Mouse (Mus musculus) hindbrain, embryonic 14.5 days (tissue): ENCODE measurements at regions not wholly inside any gene's neighbourhood (a gene's known extent, or its start where the extent isn't known, plus 50 kb on each side); places are given as distances from the start of the nearest gene placed in this dataset.

Experiments
- ATAC-seq: fragments of 200-750 bp; cut with Nextera tagmentation; 2 replicates; pipeline ENCODE4 v1.8.0; 2017; ENCODE audit warnings: moderate number of reproducible peaks, mild to moderate bottlenecking, moderate TSS enrichment, moderate library complexity; ENCODE audit not compliant: low FRiP score
- DNase-seq: peaks from one replicate; pipeline ENCODE4 v3.0.0-alpha.2; 2015; ENCODE audit warnings: low spot score
- H3K27ac ChIP-seq: fragments of 300-500 bp; sonication (generic); 2 replicates; pipeline ENCODE4 v1.5.1; 2014; ENCODE audit warnings: mild to moderate bottlenecking, moderate library complexity
- H3K27me3 ChIP-seq: fragments of 300-500 bp; sonication (generic); 2 replicates; pipeline ENCODE4 v1.6.1; 2014; ENCODE audit warnings: mild to moderate bottlenecking, low read length, mixed read lengths; ENCODE audit not compliant: control insufficient read depth, insufficient read depth
- H3K36me3 ChIP-seq: fragments of 300-500 bp; sonication (generic); replicated peaks from 2 replicates; pipeline ENCODE4 v1.6.1; 2014; ENCODE audit not compliant: control insufficient read depth, insufficient read depth
- H3K4me1 ChIP-seq: fragments of 300-500 bp; sonication (generic); replicated peaks from 2 replicates; pipeline ENCODE4 v1.6.1; 2014; ENCODE audit warnings: antibody characterized with exemption, low read length, mixed read lengths; ENCODE audit not compliant: control insufficient read depth, insufficient read depth
- H3K4me2 ChIP-seq: fragments of 300-500 bp; sonication (generic); replicated peaks from 2 replicates; pipeline ENCODE4 v1.6.1; 2014; ENCODE audit warnings: mild to moderate bottlenecking, moderate library complexity
- H3K4me3 ChIP-seq: fragments of 300-500 bp; sonication (generic); replicated peaks from 2 replicates; pipeline ENCODE4 v1.5.1; 2014; ENCODE audit warnings: mild to moderate bottlenecking, low read length
- H3K9ac ChIP-seq: fragments of 300-500 bp; sonication (generic); 2 replicates; pipeline ENCODE4 v1.6.1; 2014
- H3K9me3 ChIP-seq: fragments of 300-500 bp; sonication (generic); 2 replicates; pipeline ENCODE4 v1.6.1; 2016; ENCODE audit warnings: low read length; ENCODE audit not compliant: control insufficient read depth
- WGBS: fragments of 180-500 bp; shearing (Covaris S2); extraction: QIAGEN DNeasy Blood & Tissue Kit; methylation state at CpG from one replicate; pipeline ENCODE4 v1.1.7; 2014; 5-methylcytosine and 5-hydroxymethylcytosine counted together

- WGBS = 95% methylated on average over 1 of the region's 1 CpGs
- Histone ChIP-seq H3K4me1 (no peaks in the 10 kb centered on the region), H3K27me3 (no peaks in the 10 kb centered on the region), H3K4me3 (no peak overlapping the region), H3K9ac (no peak overlapping the region), H3K4me2 (no peak overlapping the region), H3K36me3 (no peaks in the 10 kb centered on the region), H3K27ac (no peak overlapping the region), H3K9me3 (no peaks in the 10 kb centered on the region)
- no peak for ATAC-seq
- no peak for DNase-seq
Observed at GRCm38 (mm10) chr13:90749741-90750140, 155.4 kb downstream of the Atp6ap1l start.

- H3K27me3 ChIP-seq = no peaks in the 10 kb centered on the region
- H3K4me2 ChIP-seq = no peak overlapping the region
- H3K9ac ChIP-seq = no peak overlapping the region
- 39% methylated on average over 1 of the region's 1 CpGs for WGBS
- no peaks in the 10 kb centered on the region for H3K4me1 ChIP-seq
- H3K27ac ChIP-seq = no peak overlapping the region
- no peak for ATAC-seq
- H3K9me3 ChIP-seq = no peaks in the 10 kb centered on the region
- H3K4me3 ChIP-seq = no peak overlapping the region
- DNase-seq = no peak
- no peaks in the 10 kb centered on the region for H3K36me3 ChIP-seq
Observed at GRCm38 (mm10) chr13:90745063-90745462, 160.1 kb downstream of the Atp6ap1l start.

- H3K27me3 ChIP-seq = no peaks in the 10 kb centered on the region
- no peak for DNase-seq
- no peaks in the 10 kb centered on the region for H3K9me3 ChIP-seq
- H3K4me1 ChIP-seq = no peaks in the 10 kb centered on the region
- no peak overlapping the region for H3K9ac ChIP-seq
- no peaks in the 10 kb centered on the region for H3K36me3 ChIP-seq
- H3K4me3 ChIP-seq = no peak overlapping the region
- H3K27ac ChIP-seq = no peak overlapping the region
- WGBS = 61% methylated on average over 4 of the region's 4 CpGs
- peak; percentile 71; the same call in 1 of the 2 replicates for ATAC-seq
- H3K4me2 ChIP-seq = no peak overlapping the region
Observed at GRCm38 (mm10) chr13:90742615-90743402, 162.3 kb downstream of the Atp6ap1l start.

- WGBS = 96% methylated on average over 1 of the region's 1 CpGs
Observed at GRCm38 (mm10) chr13:90739797-90740196, 165.4 kb downstream of the Atp6ap1l start.

GRCm38 (mm10) chr13:90738513-90738912, 166.6 kb downstream of the Atp6ap1l start:
- no peak overlapping the region for H3K4me2 ChIP-seq
- H3K9me3 ChIP-seq = no peaks in the 10 kb centered on the region
- H3K27ac ChIP-seq = no peak overlapping the region
- H3K36me3 ChIP-seq = no peaks in the 10 kb centered on the region
- H3K4me1 ChIP-seq = no peaks in the 10 kb centered on the region
- DNase-seq = no peak
- 86% methylated on average over 3 of the region's 3 CpGs for WGBS
- ATAC-seq = no peak
- H3K27me3 ChIP-seq = no peaks in the 10 kb centered on the region
- H3K9ac ChIP-seq = no peak overlapping the region
- H3K4me3 ChIP-seq = no peak overlapping the region

More at GRCm38 (mm10) chr13:90739797-90740196, 165.4 kb downstream of the Atp6ap1l start:
- no peak overlapping the region for H3K27ac ChIP-seq
- H3K9me3 ChIP-seq = no peaks in the 10 kb centered on the region
- H3K4me2 ChIP-seq = no peak overlapping the region
- DNase-seq = no peak
- H3K4me1 ChIP-seq = no peaks in the 10 kb centered on the region
- H3K36me3 ChIP-seq = no peaks in the 10 kb centered on the region
- no peak overlapping the region for H3K4me3 ChIP-seq
- no peak for ATAC-seq
- no peak overlapping the region for H3K9ac ChIP-seq
- H3K27me3 ChIP-seq = no peaks in the 10 kb centered on the region

- H3K27ac ChIP-seq = no peak overlapping the region
- H3K9ac ChIP-seq = no peak overlapping the region
- no peaks in the 10 kb centered on the region for H3K36me3 ChIP-seq
- no peaks in the 10 kb centered on the region for H3K4me1 ChIP-seq
- no peak overlapping the region for H3K4me2 ChIP-seq
- H3K9me3 ChIP-seq = no peaks in the 10 kb centered on the region
- DNase-seq (no peak), ATAC-seq (no peak)
- no peak overlapping the region for H3K4me3 ChIP-seq
- no peaks in the 10 kb centered on the region for H3K27me3 ChIP-seq
- WGBS = 94% methylated on average over 3 of the region's 3 CpGs
Observed at GRCm38 (mm10) chr13:90733265-90733664, 171.9 kb downstream of the Atp6ap1l start.

GRCm38 (mm10) chr13:90729078-90729477, 176.1 kb downstream of the Atp6ap1l start:
- no peaks in the 10 kb centered on the region for H3K36me3 ChIP-seq
- H3K4me1 ChIP-seq = 0 out of 2 replicates have a peak, but pooled peaks cover under 1% of the 10 kb centered on the region
- no peaks in the 10 kb centered on the region for H3K9me3 ChIP-seq
- H3K9ac ChIP-seq = no peak overlapping the region
- H3K27ac ChIP-seq = no peak overlapping the region
- no peak overlapping the region for H3K4me2 ChIP-seq
- H3K4me3 ChIP-seq = no peak overlapping the region
- no peak for ATAC-seq
- DNase-seq = no peak
- H3K27me3 ChIP-seq = no peaks in the 10 kb centered on the region

GRCm38 (mm10) chr13:90727816-90728215, 177.3 kb downstream of the Atp6ap1l start:
- no peak overlapping the region for H3K4me3 ChIP-seq
- 90% methylated on average over 4 of the region's 4 CpGs for WGBS
- ATAC-seq (no peak), DNase-seq (no peak)
- no peak overlapping the region for H3K27ac ChIP-seq
- no peak overlapping the region for H3K4me2 ChIP-seq
- no peak overlapping the region for H3K9ac ChIP-seq
- H3K9me3 ChIP-seq = no peaks in the 10 kb centered on the region
- H3K27me3 ChIP-seq = no peaks in the 10 kb centered on the region
- peaks cover 8% of the 10 kb centered on the region for H3K4me1 ChIP-seq
- H3K36me3 ChIP-seq = no peaks in the 10 kb centered on the region

GRCm38 (mm10) chr13:90725053-90725827, 179.9 kb downstream of the Atp6ap1l start:
- Histone ChIP-seq H3K9ac (no peak overlapping the region), H3K27ac (no peak overlapping the region), H3K27me3 (no peaks in the 10 kb centered on the region), H3K4me3 (no peak overlapping the region), H3K4me1 (peaks cover 8% of the 10 kb centered on the region), H3K4me2 (no peak overlapping the region), H3K9me3 (no peaks in the 10 kb centered on the region), H3K36me3 (no peaks in the 10 kb centered on the region)
- DNase-seq = no peak
- ATAC-seq = no peak
- 89% methylated on average over 10 of the region's 10 CpGs for WGBS
